Mouse (Mus musculus): ENCODE data around the gene Ctsw.
"Not testable (repeated sequence)": the region's sequence is repeated elsewhere in the genome, so short reads cannot be mapped to it uniquely, and the experiment has no call there.

The Ctsw gene

DNA sequence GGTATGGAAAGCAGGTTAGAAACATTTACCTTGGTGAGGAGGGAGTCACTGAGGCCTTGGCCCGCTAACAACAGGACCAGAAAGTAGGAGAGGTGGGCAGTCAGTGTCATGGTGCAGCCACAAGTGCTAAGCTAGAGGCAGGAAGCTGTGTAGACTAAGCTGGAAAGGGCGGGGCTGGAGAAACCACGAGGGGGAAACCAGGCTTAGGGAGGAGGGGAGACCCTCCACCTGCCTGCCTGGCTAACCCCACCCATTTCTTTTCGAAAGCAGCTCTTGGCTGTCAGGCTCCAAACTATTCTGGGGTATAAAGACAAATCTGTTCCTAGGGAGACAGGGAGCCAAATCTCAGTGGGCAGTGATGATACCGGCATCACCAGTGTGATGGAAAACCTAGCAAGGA is at the start of gene Ctsw:
Ctsw (minus strand) TSS at position 134 of the 400 bp plus-strand sequence.
- no peak for DNase-seq

DNA sequence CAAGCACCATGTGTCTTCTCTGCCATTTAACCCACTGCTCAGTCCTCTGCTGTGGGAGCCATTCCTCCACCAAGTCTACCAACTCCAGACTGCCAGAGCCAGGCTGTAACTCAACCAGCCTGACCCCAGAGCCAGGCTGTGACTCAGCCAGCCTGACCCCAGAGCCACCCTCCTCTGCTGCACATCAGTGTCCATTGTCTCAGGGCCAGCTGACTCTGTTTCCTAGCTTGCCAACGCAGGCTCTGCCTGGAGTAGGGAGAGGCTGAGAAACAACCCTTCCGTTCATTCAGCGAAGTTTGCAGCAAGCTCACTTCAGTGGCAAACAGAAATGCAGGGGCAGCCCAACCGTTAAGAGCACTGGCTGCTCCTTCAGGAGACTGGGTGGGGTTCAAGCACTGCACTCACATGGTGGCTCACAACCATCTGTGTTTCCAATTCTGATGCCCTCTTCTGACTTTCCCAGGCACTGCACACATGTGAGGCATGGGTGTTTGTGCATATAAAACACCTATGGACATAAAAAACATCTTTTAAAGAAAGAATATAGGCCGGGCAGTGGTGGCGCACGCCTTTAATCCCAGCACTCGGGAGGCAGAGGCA is 48.7 kb upstream of the Ctsw start:
- DNase-seq = no peak

- no peak for DNase-seq
Measured at GRCm38 (mm10) chr19:5515840-5516777, 47.8 kb upstream of the Ctsw start.

DNA sequence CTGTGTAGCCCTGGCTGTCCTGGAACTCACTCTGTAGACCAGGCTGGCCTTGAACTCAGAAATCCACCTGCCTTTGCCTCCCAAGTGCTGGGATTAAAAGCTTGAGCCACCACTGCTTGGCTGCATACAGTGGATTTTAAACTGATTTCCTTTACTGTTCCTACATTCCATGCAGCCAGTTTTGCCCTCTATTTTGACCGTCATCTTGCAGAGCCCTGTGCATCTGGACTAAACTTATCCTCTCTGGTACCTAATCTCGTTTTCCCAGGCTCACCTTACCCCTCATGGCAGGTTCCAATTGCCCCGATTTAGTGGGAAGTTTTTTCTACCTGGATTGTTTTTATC is 44.7 kb upstream of the Ctsw start:
- no peak for DNase-seq

- DNase-seq = no peak
Measured at GRCm38 (mm10) chr19:5512091-5513004, 44.0 kb upstream of the Ctsw start.

DNA sequence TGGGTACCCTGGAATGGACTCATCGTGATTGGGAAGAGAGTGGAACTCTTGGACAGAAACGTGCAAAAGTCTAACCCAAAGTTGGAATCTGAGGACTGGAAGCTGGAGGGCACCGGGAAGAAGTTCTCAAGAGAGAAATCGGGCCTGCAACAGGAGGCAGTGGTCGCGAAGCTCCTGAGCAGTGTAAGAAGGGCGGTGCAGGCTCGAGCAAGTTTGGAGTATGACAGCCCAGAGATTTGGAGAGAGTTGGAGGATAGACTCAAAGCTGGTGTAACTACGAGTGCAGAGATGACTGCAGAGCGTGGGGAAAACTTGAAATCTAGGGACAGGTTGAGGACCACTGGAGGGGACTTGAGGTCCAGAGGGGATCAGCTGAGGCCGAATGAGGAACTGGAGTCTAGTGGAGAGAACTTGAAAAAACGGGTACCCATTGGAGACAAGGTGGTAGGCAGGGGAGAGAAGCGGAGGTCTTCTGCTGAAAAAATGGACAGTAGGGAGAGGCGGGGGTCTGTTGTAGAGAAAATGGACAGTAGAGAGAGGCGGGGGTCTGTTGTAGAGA is 42.8 kb upstream of the Ctsw start:
- DNase-seq = no peak

DNA sequence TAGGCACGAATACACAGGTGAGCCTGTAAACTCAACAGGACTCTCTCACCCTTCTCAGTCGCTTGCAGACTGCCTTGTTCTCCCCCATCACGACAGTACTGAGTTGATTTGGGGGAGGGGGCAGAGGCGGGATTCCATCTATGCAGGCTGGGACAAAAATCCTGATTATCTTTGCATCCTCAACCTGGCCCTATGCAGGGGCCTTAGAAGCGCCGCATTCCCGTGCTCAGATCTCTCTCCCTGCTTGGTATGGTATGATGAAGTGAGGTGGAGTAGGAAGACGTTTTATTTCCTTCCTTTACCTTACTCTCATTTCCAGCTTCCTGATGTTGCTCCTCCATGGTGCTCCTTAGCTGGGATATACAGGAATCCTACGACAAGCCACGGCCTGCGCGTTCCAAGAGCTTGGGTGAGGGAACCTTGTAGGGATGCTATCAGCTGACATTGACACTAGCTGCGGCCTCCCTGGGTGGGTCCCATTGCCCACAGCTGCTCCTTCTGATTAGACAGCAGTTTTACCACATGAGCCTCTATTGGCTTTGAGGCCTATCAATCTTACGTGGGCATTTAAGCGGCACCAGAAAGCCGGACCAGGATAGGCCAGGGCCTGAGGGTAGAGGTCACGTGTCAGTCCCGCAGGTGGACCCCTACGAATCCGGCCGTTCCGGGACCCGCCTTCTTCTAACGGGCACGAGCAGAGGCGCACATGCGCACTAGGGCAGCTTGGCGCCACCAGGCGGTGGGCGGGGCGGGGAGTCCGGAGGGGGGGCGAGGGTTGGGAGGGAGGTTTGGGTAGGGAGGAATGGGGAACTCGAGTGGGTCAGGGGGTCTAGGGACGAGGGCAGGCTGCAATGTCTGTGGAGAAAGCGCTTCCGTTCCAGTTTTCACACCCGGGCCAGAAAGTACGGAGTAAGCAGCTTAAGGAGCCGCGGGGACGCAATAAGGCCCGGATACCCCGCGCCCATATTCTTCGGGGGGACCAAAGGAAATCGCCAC is 42.0 kb upstream of the Ctsw start, which contains the start of gene Snx32:
Snx32 (minus strand) TSS at position 508 of the 996 bp plus-strand sequence.
- DNase-seq = peak; percentile 98 to 99

DNA sequence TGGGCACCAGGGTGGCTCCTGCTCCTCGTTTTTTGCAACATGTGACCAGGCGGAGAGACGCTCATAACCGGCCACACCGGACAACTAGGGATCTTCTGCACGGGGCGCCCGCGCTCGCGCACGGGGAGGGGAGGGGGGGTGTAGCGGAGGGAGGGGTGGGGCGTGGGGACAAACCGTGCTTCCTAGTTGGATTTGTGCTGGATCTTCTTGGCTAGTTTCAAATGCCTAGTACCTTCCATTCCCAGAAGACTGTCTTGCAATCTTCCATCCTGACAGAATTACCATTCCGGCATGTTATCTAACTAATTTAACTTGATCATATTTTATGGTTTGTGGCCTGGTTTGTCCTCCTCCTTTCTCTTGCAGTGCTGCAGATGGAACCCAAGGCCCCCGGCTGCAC is 35.4 kb upstream of the Ctsw start, which contains the start of gene 1700020D05Rik:
1700020D05Rik (minus strand) TSS at position 101 of the 400 bp plus-strand sequence.
- no peak for DNase-seq

GRCm38 (mm10) chr19:5500330-5500875 is 32.1 kb upstream of the Ctsw start:
- no peak for DNase-seq

DNA sequence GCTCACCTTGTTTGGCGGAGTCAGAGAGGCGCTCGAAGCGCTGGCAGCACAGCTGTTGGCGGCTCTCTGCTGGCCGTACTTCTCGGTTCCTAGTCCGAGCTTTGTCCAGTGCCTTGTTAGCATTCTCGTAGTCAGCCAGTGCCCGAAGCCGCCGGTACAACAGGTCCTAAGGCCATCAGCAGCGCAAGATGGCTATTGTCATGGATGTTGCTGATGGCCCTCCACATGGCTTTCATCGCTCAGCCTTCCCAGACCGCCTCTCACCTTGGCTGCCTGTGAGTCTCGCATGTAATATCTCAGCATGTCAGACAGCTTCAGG is 27.7 kb upstream of the Ctsw start:
- DNase-seq = peak; percentile 14 to 18

GRCm38 (mm10) chr19:5495353-5496051 is 27.2 kb upstream of the Ctsw start:
- peak; percentile 5 to 21 for DNase-seq

GRCm38 (mm10) chr19:5494314-5494713 is 26.0 kb upstream of the Ctsw start:
- peak in 1 of 2 experiments; percentile 3 for DNase-seq

DNA sequence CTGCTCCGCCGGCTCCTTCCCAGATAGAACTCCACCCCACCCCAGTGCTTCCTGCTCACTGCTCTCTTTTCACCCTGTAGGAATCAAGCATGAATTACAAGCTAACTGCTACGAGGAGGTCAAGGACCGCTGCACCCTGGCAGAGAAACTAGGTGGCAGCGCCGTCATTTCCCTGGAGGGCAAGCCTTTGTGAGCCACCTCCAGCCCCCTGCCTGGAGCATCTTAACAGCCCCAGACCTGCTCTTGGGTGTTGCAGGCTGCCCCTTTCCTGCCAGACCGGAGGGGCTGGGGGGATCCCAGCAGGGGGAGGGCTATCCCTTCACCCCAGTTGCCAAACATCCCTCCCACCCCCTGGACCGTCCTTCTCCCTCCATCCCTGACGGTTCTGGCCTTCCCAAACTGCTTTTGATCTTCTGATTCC is 25.0 kb upstream of the Ctsw start:
- peak in 1 of 2 experiments; percentile 40 for DNase-seq

DNA sequence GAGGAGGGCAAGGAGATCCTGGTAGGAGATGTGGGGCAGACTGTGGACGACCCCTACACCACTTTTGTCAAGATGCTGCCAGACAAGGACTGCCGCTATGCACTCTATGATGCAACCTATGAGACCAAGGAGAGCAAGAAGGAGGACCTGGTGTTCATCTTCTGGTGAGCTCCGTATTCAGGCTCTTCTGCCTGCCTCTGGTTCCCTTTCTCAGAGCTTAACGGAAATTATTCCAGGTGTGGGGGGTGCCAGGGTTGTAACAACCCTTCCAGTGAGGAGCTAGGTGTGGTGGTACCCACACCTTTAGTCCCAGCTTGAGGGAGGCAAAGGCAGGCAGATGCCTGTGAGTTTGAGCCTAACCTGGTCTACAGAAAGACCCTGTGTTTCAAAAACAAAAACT is 24.3 kb upstream of the Ctsw start:
- DNase-seq = peak in 1 of 2 experiments; percentile 20

DNA sequence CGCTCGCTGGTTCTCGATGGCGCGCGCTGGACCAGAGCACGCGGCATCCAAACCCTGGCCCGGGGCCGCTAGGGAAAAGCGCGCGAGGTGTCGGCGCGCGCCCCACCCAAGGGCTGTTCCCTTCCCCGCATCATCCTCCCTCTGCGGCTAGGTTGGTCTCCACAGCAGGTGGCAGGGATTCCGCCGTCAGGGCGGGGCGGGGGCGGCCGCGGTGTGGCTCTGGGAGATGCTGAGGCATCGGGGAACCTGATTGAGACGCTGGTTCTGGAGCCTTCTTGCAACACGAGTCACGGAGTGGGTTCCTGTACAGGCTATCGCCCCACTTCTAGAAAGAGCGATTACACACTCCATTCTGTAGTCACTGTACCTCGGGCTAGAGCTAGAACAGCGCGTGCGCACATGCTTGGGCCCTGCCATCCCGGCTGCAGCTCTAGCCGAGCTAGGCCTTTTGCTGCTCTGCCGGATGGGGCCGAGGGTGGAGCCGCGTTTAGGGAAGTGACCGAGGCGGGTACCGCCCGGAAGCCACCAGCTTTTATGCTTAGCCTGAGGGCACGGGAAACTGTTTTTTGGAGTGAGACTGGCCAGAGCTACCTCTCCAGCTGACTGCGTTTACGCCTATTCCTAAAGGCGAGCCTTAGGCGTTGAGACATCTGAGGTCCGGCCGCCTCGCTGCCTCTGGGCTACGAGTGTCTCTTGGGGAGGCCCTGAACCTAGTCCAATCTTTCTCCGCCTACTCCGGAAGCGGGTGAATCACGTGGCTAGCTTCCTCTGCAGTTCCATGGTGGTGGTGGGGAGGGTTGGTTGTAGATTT is 22.8 kb upstream of the Ctsw start:
- peak; percentile 91 to 92 for DNase-seq

- DNase-seq = peak; percentile 97
Measured at GRCm38 (mm10) chr19:5490313-5490897, 22.1 kb upstream of the Ctsw start, which contains the start of gene Cfl1. Cfl1 (plus strand) TSS chr19:5490455.

- DNase-seq = not testable (repeated sequence)
Measured at GRCm38 (mm10) chr19:5489721-5490120, 21.4 kb upstream of the Ctsw start.

DNA sequence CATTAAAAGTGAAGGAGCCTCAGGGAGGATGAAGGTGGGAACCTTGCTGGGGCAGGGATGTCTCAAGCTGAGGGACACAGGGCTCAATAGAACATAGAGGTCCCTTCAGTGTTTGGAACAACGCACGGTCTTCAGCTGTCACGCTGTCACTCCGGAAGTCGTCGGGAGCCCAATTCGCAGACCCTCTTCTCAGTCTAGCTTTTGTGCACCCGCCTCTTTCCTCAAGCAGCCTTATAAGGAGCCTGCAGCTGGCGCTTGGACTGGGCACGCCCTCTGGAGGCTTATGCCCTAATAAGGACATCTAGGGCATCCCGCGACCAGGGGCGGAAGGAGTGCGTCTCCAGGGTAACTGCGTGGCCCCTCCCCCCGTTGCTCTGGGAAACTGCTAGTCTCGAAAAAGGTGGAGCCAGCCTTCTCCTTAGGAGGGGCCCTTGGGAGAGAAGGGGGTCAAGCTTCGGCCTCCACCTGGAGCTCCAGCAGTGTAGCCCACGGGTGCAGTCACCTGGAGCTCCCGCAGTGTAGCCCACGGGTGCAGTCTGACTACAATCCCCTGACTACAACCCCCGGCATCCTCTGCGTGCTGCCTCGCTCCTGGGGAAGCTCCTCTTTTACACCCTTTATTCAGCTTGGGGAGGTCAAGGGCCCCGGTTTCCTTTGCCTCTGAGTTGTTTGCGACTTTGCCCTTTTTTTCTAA is 20.7 kb upstream of the Ctsw start:
- DNase-seq = peak; percentile 98

Measured in cerebellum, postnatal 10 days (tissue).